Mouse (Mus musculus): ENCODE measurements around the gene Suox. TPM values are rescaled to one million over a fixed set of nuclear protein-coding genes. Genes with fewer than 3 reads are reported as not detected.
A peak's percentile ranks its signal among the peaks of the same experiment; 100 is the strongest.

Suox gene
- polyA plus RNA-seq, 1 experiment from 2014 or later = 16.1 TPM

DNA sequence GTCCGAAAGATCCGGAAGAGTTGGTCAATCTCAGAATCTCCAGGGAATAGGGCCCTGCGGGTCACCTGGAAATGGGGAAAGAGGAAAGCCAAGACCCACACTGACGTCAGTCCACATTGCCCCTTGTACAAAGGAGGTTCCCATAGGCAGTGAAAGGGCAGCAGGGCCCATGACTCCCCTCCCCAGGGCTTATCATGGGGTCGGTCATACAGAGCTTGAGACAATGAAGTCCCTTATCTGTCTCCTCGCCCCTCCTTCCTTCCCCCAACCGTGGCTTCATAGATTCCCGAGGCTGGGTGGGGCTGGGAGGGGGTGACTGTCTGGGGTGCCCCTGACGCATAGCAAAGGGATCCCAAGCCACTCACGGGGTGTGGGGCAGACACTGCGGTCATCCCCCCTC lies 25.7 kb upstream of the Suox start:
- no peak for ATAC-seq
- no peak overlapping the region for H3K4me2 ChIP-seq (ENCODE audit: low read length)
- peaks cover 14% of the 10 kb centered on the region for H3K4me1 ChIP-seq (ENCODE audit: control insufficient read depth, insufficient read depth, low read depth, low read length)
- no peaks in the 10 kb centered on the region for H3K36me3 ChIP-seq (ENCODE audit: control insufficient read depth, insufficient read depth, low read length)
- H3K9ac ChIP-seq (ENCODE audit: low read depth, low read length) = no peak overlapping the region
- whole genome bisulfite sequencing = 89% methylated on average over 11 of the region's 11 CpGs
- H3K4me3 ChIP-seq (ENCODE audit: low read length) = no peak overlapping the region
- no peak overlapping the region for H3K27ac ChIP-seq (ENCODE audit: low read depth, low read length)
- H3K27me3 ChIP-seq (replicated peaks; ENCODE audit: control insufficient read depth, insufficient read depth, low read length) = no peaks in the 10 kb centered on the region; the same call in 1 of the 2 replicates
- no peaks in the 10 kb centered on the region for H3K9me3 ChIP-seq (ENCODE audit: control insufficient read depth, low read length)

GRCm38 (mm10) chr10:128699006-128699405 lies 25.1 kb upstream of the Suox start:
- ATAC-seq = no peak
- Histone ChIP-seq H3K9ac (ENCODE audit: low read depth, low read length) (no peak overlapping the region), H3K36me3 (ENCODE audit: control insufficient read depth, insufficient read depth, low read length) (no peaks in the 10 kb centered on the region), H3K27me3 (replicated peaks; ENCODE audit: control insufficient read depth, insufficient read depth, low read length) (no peaks in the 10 kb centered on the region), H3K4me1 (ENCODE audit: control insufficient read depth, insufficient read depth, low read depth, low read length) (peaks cover 10% of the 10 kb centered on the region), H3K27ac (ENCODE audit: low read depth, low read length) (no peak overlapping the region), H3K4me3 (ENCODE audit: low read length) (no peak overlapping the region), H3K9me3 (ENCODE audit: control insufficient read depth, low read length) (no peaks in the 10 kb centered on the region), H3K4me2 (ENCODE audit: low read length) (no peak overlapping the region)
- 85% methylated on average over 5 of the region's 5 CpGs for WGBS

GRCm38 (mm10) chr10:128697072-128697725 lies 23.3 kb upstream of the Suox start:
- no peaks in the 10 kb centered on the region for H3K9me3 ChIP-seq (ENCODE audit: control insufficient read depth, low read length)
- WGBS = 87% methylated on average over 6 of the region's 6 CpGs
- H3K27me3 ChIP-seq (replicated peaks; ENCODE audit: control insufficient read depth, insufficient read depth, low read length) = no peaks in the 10 kb centered on the region
- peak overlapping the region; percentile 74 for H3K4me2 ChIP-seq (ENCODE audit: low read length)
- no peaks in the 10 kb centered on the region for H3K36me3 ChIP-seq (ENCODE audit: control insufficient read depth, insufficient read depth, low read length)
- H3K27ac ChIP-seq (ENCODE audit: low read depth, low read length) = peak overlapping the region; percentile 77; the same call in 1 of the 2 replicates
- peaks cover 7% of the 10 kb centered on the region for H3K4me1 ChIP-seq (ENCODE audit: control insufficient read depth, insufficient read depth, low read depth, low read length)
- H3K4me3 ChIP-seq (ENCODE audit: low read length) = peak overlapping the region; percentile 44
- H3K9ac ChIP-seq (ENCODE audit: low read depth, low read length) = no peak overlapping the region
- no peak for ATAC-seq

DNA sequence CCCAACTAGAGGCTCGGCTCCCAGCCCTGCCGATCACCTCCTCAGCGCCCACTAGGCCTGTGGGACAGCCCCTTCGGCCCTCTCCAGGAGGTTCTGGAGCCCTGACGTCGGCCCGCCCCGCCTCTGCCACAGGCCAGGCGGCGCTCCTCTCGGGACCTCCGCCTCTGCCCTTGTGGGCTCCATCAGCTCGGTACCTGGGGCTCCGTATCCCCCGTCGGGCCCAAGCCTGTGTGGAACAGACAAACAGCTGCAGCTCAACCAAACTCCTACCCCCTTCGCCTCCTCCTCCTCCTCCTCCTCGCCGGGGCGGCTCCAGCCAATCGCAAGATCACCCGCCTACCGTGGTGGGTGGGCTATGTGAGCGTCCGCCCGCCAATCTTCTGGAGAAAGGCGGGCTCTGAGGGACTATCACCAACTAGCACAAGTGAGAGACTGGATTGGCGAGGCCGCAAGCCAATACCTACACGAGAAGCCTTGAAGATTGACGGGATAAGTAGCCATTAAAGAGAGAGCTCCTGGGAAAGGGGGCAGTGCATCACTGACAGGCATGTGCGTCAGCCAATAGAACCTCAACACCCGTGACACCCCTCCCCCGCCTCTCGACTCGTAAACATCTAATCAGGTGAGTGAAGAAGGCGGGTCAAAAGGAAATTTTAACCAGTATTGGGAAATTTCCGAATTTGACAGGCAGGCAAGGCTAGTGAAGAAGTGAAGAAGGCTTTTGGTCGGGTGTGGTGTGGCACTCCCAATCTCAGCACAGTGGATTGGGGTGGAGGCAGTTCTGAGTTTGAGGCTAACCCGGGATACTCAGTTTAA lies 22.3 kb upstream of the Suox start, which contains the start of gene Rab5b:
Gene Rab5b, minus strand, starts transcription at position 273 of the 816 bp plus-strand sequence.
- H3K4me2 ChIP-seq (ENCODE audit: low read length) = peak within 1 kb of the TSS; percentile 74
- peak within 1 kb of the TSS; percentile 89 for H3K4me3 ChIP-seq (ENCODE audit: low read length)
- ATAC-seq = peak; percentile 99
- no peaks in the 10 kb centered on the region for H3K36me3 ChIP-seq (ENCODE audit: control insufficient read depth, insufficient read depth, low read length)
- H3K9me3 ChIP-seq (ENCODE audit: control insufficient read depth, low read length) = no peaks in the 10 kb centered on the region
- H3K9ac ChIP-seq (ENCODE audit: low read depth, low read length) = peak within 1 kb of the TSS; percentile 98
- no peaks in the 10 kb centered on the region for H3K27me3 ChIP-seq (replicated peaks; ENCODE audit: control insufficient read depth, insufficient read depth, low read length)
- H3K27ac ChIP-seq (ENCODE audit: low read depth, low read length) = peak within 1 kb of the TSS; percentile 97
- WGBS = 1% methylated on average over 39 of the region's 40 CpGs
- peaks cover 7% of the 10 kb centered on the region for H3K4me1 ChIP-seq (ENCODE audit: control insufficient read depth, insufficient read depth, low read depth, low read length)

GRCm38 (mm10) chr10:128695411-128695991 lies 21.6 kb upstream of the Suox start:
- H3K27me3 ChIP-seq (replicated peaks; ENCODE audit: control insufficient read depth, insufficient read depth, low read length) = no peaks in the 10 kb centered on the region
- no peak for ATAC-seq
- peak overlapping the region; percentile 97 for H3K27ac ChIP-seq (ENCODE audit: low read depth, low read length)
- H3K4me1 ChIP-seq (ENCODE audit: control insufficient read depth, insufficient read depth, low read depth, low read length) = peaks cover 7% of the 10 kb centered on the region
- peak overlapping the region; percentile 70 for H3K4me2 ChIP-seq (ENCODE audit: low read length)
- no peaks in the 10 kb centered on the region for H3K9me3 ChIP-seq (ENCODE audit: control insufficient read depth, low read length)
- peak overlapping the region; percentile 98 for H3K9ac ChIP-seq (ENCODE audit: low read depth, low read length)
- H3K4me3 ChIP-seq (ENCODE audit: low read length) = peak overlapping the region; percentile 89
- no peaks in the 10 kb centered on the region for H3K36me3 ChIP-seq (ENCODE audit: control insufficient read depth, insufficient read depth, low read length)
- WGBS = 1% methylated on average over 22 of the region's 22 CpGs

GRCm38 (mm10) chr10:128674469-128675008 lies 666 bp upstream of the Suox start:
- H3K27ac ChIP-seq (ENCODE audit: low read depth, low read length) = peak overlapping the region; percentile 71
- WGBS = 1% methylated on average over 9 of the region's 9 CpGs
- peak overlapping the region; percentile 75 for H3K4me3 ChIP-seq (ENCODE audit: low read length)
- peak overlapping the region; percentile 78 for H3K9ac ChIP-seq (ENCODE audit: low read depth, low read length)
- H3K9me3 ChIP-seq (ENCODE audit: control insufficient read depth, low read length) = no peaks in the 10 kb centered on the region
- no peak for ATAC-seq
- no peaks in the 10 kb centered on the region for H3K27me3 ChIP-seq (replicated peaks; ENCODE audit: control insufficient read depth, insufficient read depth, low read length)
- peaks cover 2% of the 10 kb centered on the region for H3K36me3 ChIP-seq (ENCODE audit: control insufficient read depth, insufficient read depth, low read length)
- peaks cover 6% of the 10 kb centered on the region for H3K4me1 ChIP-seq (ENCODE audit: control insufficient read depth, insufficient read depth, low read depth, low read length)
- H3K4me2 ChIP-seq (ENCODE audit: low read length) = peak overlapping the region; percentile 94

- Histone ChIP-seq H3K36me3 (ENCODE audit: control insufficient read depth, insufficient read depth, low read length) (no peaks in the 10 kb centered on the region), H3K9ac (ENCODE audit: low read depth, low read length) (no peak overlapping the region), H3K27ac (ENCODE audit: low read depth, low read length) (no peak overlapping the region), H3K27me3 (replicated peaks; ENCODE audit: control insufficient read depth, insufficient read depth, low read length) (no peaks in the 10 kb centered on the region), H3K4me1 (ENCODE audit: control insufficient read depth, insufficient read depth, low read depth, low read length) (peaks cover 11% of the 10 kb centered on the region), H3K9me3 (ENCODE audit: control insufficient read depth, low read length) (no peaks in the 10 kb centered on the region), H3K4me3 (ENCODE audit: low read length) (no peak overlapping the region), H3K4me2 (ENCODE audit: low read length) (no peak overlapping the region)
- ATAC-seq = no peak
- 93% methylated on average over 9 of the region's 9 CpGs for WGBS
Measured at GRCm38 (mm10) chr10:128671148-128671547, 2.7 kb downstream of the Suox start.

GRCm38 (mm10) chr10:128668790-128669672 lies 4.8 kb downstream of the Suox start:
- H3K27me3 ChIP-seq (replicated peaks; ENCODE audit: control insufficient read depth, insufficient read depth, low read length) = no peaks in the 10 kb centered on the region
- H3K9me3 ChIP-seq (ENCODE audit: control insufficient read depth, low read length) = no peaks in the 10 kb centered on the region
- H3K36me3 ChIP-seq (ENCODE audit: control insufficient read depth, insufficient read depth, low read length) = no peaks in the 10 kb centered on the region
- under 1% methylated on average over 42 of the region's 42 CpGs for WGBS
- peaks cover 11% of the 10 kb centered on the region for H3K4me1 ChIP-seq (ENCODE audit: control insufficient read depth, insufficient read depth, low read depth, low read length)
- peak overlapping the region; percentile 84 for H3K27ac ChIP-seq (ENCODE audit: low read depth, low read length)
- H3K4me2 ChIP-seq (ENCODE audit: low read length) = peak overlapping the region; percentile 74
- H3K9ac ChIP-seq (ENCODE audit: low read depth, low read length) = peak overlapping the region; percentile 78
- ATAC-seq = peak; percentile 76
- H3K4me3 ChIP-seq (ENCODE audit: low read length) = peak overlapping the region; percentile 67

All from hindbrain, embryonic 16.5 days (tissue).